Mouse (Mus musculus) small intestine, adult 2 months (tissue): ENCODE measurements around the gene Manba.
"Not testable (repeated sequence)": the region's sequence is repeated elsewhere in the genome, so short reads cannot be mapped to it uniquely, and the experiment has no call there.

Source experiments
- CTCF ChIP-seq: fragments of 200-500 bp; IDR thresholded peaks from 2 replicates; pipeline ENCODE4 v1.5.1; 2012; ENCODE audit warnings: low read depth, mild to moderate bottlenecking, control low read depth, inconsistent platforms, low read length, moderate library complexity, mixed read lengths; ENCODE audit not compliant: insufficient replicate concordance, insufficient read length; ENCODE audit errors: extremely low read depth
- POLR2A ChIP-seq: fragments of 200-500 bp; IDR thresholded peaks from 2 replicates; pipeline ENCODE4 v1.6.1; 2012; ENCODE audit warnings: low read depth, mild to moderate bottlenecking, control low read depth, inconsistent platforms, low read length, moderate library complexity

GRCm38 (mm10) chr3:135497956-135498355, 12.5 kb downstream of the Manba start:
- TF ChIP-seq CTCF, POLR2A: not testable (repeated sequence)
